Comparison of ENCODE assay signal across 19 mouse cellular contexts in the genomic region with DNA sequence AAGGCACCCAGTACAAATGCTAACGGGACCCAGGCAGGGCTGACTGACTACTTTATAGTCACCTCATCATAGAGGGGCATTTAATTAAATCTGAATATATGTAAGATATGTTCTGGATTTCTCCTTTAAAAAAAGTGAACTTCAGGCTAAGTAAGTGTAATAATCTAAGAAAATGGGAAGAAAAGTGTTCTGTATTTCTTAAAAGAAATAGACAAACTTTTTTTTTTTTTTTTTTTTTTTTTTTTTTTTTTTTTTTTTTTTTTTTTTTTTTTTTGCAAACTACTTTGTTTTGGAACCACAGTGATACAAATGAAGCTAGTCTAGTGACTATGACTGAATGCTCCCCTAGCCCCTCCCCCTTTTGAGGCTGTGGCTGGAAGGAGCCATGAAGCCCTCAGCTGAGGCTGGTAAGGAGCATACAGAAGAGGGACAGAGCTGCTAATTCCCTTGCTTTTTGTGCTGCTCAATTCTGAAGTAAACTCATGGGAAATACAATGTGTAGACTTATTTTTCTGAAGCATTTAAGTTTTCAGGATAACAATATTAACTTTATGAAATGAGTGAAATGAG.
DNase-seq lines count a peak whose midpoint lies in the region; ATAC-seq and TF ChIP-seq lines count a peak whose summit lies in the region.
"Had no signal": no experiment of that assay in that cellular context is flagged by ENCODE, and none has a peak within 500 bp of the region (broad histone marks: within the 10 kb centered on the region; RNA-seq: fewer than 3 reads in every experiment).

No protein-coding gene starts in this region.

- TF ChIP-seq EP300 in heart, adult 2 months (IDR thresholded peaks at IDR 0.05; ENCODE audit: insufficient read depth, low read depth, low read length) = no peak
- no peak for TF ChIP-seq EP300 in liver, postnatal 0 days (IDR thresholded peaks at IDR 0.05; ENCODE audit: low read depth)

- no peak overlapping the region for H3K4me2 ChIP-seq in heart, embryonic 16.5 days (ENCODE audit: low read depth, low read length)
- no peak overlapping the region for H3K4me2 ChIP-seq in hindbrain, embryonic 11.5 days (replicated peaks; ENCODE audit: low read depth, low read length)
- H3K4me2 ChIP-seq in liver, postnatal 0 days (ENCODE audit: low read depth, low read length) = no peak overlapping the region
- H3K4me2 ChIP-seq: forebrain, embryonic 13.5 days; limb, embryonic 15.5 days; liver, embryonic 15.5 days had no signal

- no peaks in the 10 kb centered on the region for H3K79me2 ChIP-seq in heart, adult 2 months (replicated peaks; ENCODE audit: control insufficient read depth, insufficient read depth, low read length)

- no peaks in the 10 kb centered on the region for H3K27me3 ChIP-seq in heart, embryonic 16.5 days (ENCODE audit: control insufficient read depth, insufficient read depth, low read length)
- H3K27me3 ChIP-seq in heart, adult 2 months (ENCODE audit: control insufficient read depth, insufficient read depth, low read length) = no peaks in the 10 kb centered on the region
- no peaks in the 10 kb centered on the region for H3K27me3 ChIP-seq in hindbrain, embryonic 11.5 days (ENCODE audit: control insufficient read depth, insufficient read depth, low read length)
- H3K27me3 ChIP-seq in liver, postnatal 0 days (ENCODE audit: insufficient read depth, low read length) = no peaks in the 10 kb centered on the region
- H3K27me3 ChIP-seq: forebrain, embryonic 13.5 days; limb, embryonic 15.5 days; liver, embryonic 15.5 days had no signal

- intact Hi-C loops in heart, adult 2 months (cut with DNase I) = no loop called here

- TF ChIP-seq CTCF in heart, adult 2 months (IDR thresholded peaks at IDR 0.05) = no peak
- no peak for TF ChIP-seq CTCF in embryonic fibroblast, embryonic 13.5 days (IDR thresholded peaks at IDR 0.05; ENCODE audit: borderline replicate concordance, insufficient read depth, low read length)
- TF ChIP-seq CTCF in liver, postnatal 0 days (IDR thresholded peaks at IDR 0.05; ENCODE audit: low read depth) = no peak

- no peak for ATAC-seq in heart, embryonic 16.5 days (replicated peaks; ENCODE audit: extremely low read depth, insufficient read depth, low FRiP score)
- no peak for ATAC-seq in hindbrain, embryonic 11.5 days (ENCODE audit: low FRiP score)
- ATAC-seq in liver, postnatal 0 days = no peak
- ATAC-seq: forebrain, embryonic 13.5 days had no signal

- no peak overlapping the region for H3K9ac ChIP-seq in heart, embryonic 16.5 days (ENCODE audit: low read length)
- H3K9ac ChIP-seq in heart, adult 2 months (ENCODE audit: low read depth, low read length) = no peak overlapping the region
- H3K9ac ChIP-seq in hindbrain, embryonic 11.5 days (ENCODE audit: low read depth, low read length) = no peak overlapping the region
- no peak overlapping the region for H3K9ac ChIP-seq in liver, postnatal 0 days (replicated peaks)
- H3K9ac ChIP-seq: forebrain, embryonic 13.5 days; limb, embryonic 15.5 days; liver, embryonic 15.5 days had no signal

- H3K4me3 ChIP-seq in heart, embryonic 16.5 days (ENCODE audit: low read length) = no peak overlapping the region
- H3K4me3 ChIP-seq in heart, adult 2 months = no peak overlapping the region
- H3K4me3 ChIP-seq in embryonic fibroblast, embryonic 13.5 days (ENCODE audit: insufficient read depth, low read length) = no peak overlapping the region
- no peak overlapping the region for H3K4me3 ChIP-seq in hindbrain, embryonic 11.5 days (ENCODE audit: low read depth, low read length)
- no peak overlapping the region for H3K4me3 ChIP-seq in liver, postnatal 0 days (ENCODE audit: low read depth, low read length)
- H3K4me3 ChIP-seq: forebrain, embryonic 13.5 days; heart, embryonic 10.5 days; layer of hippocampus, adult 2 months; limb, embryonic 15.5 days; liver, embryonic 15.5 days had no signal

- DNase-seq in heart, adult 2 months = no peak
- DNase-seq in 3T3-L1 (ENCODE audit: low read depth, low spot score) = peak; percentile 78
- peak; percentile 35 for DNase-seq in Muller cell, postnatal 12 days (ENCODE audit: inconsistent ontology term)
- no peak for DNase-seq in hindbrain, embryonic 11.5 days (ENCODE audit: low spot score)
- DNase-seq in liver, postnatal 0 days = no peak
- DNase-seq: adrenal gland, adult 2 months; cerebellum, adult 8-10 months; gastrocnemius, postnatal 36 days; kidney, adult 2 months; kidney, postnatal 14 days; lung, postnatal 14 days; thymus, postnatal 14 days had no signal

- peak overlapping the region; percentile 63 for H3K27ac ChIP-seq in heart, embryonic 16.5 days (ENCODE audit: low read length)
- H3K27ac ChIP-seq in heart, adult 2 months = no peak overlapping the region
- peak overlapping the region; percentile 63 for H3K27ac ChIP-seq in embryonic fibroblast, embryonic 13.5 days (ENCODE audit: insufficient read depth, low read length)
- H3K27ac ChIP-seq in hindbrain, embryonic 11.5 days (ENCODE audit: low read depth, low read length) = no peak overlapping the region
- H3K27ac ChIP-seq in liver, postnatal 0 days (ENCODE audit: low read depth) = no peak overlapping the region
- H3K27ac ChIP-seq: forebrain, embryonic 13.5 days; layer of hippocampus, adult 2 months; limb, embryonic 15.5 days; liver, embryonic 15.5 days had no signal

- peaks cover 8% of the 10 kb centered on the region; the same call in 1 of the 2 replicates for H3K4me1 ChIP-seq in heart, embryonic 16.5 days (ENCODE audit: control insufficient read depth, insufficient read depth, low read length)
- no peaks in the 10 kb centered on the region; the same call in 1 of the 2 replicates for H3K4me1 ChIP-seq in heart, adult 2 months (ENCODE audit: control insufficient read depth, insufficient read depth, low read length)
- H3K4me1 ChIP-seq in embryonic fibroblast, embryonic 13.5 days (ENCODE audit: control insufficient read depth, insufficient read depth, low read length) = peaks cover 5% of the 10 kb centered on the region
- no peaks in the 10 kb centered on the region for H3K4me1 ChIP-seq in hindbrain, embryonic 11.5 days (replicated peaks; ENCODE audit: control insufficient read depth, insufficient read depth, low read length)
- H3K4me1 ChIP-seq in liver, postnatal 0 days (ENCODE audit: insufficient read depth) = no peaks in the 10 kb centered on the region
- H3K4me1 ChIP-seq: forebrain, embryonic 13.5 days; limb, embryonic 15.5 days; liver, embryonic 15.5 days had no signal

- TF ChIP-seq POLR2A in heart, adult 2 months (IDR thresholded peaks at IDR 0.05; ENCODE audit: insufficient read depth, low read depth, low read length) = no peak
- TF ChIP-seq POLR2A in embryonic fibroblast, embryonic 13.5 days (IDR thresholded peaks at IDR 0.05; ENCODE audit: low read depth, low read length) = no peak

- no peaks in the 10 kb centered on the region for H3K9me3 ChIP-seq in heart, embryonic 16.5 days (replicated peaks; ENCODE audit: control insufficient read depth, low read length)
- no peaks in the 10 kb centered on the region for H3K9me3 ChIP-seq in hindbrain, embryonic 11.5 days (ENCODE audit: control insufficient read depth, low read length)
- H3K9me3 ChIP-seq in liver, postnatal 0 days (ENCODE audit: low read length) = no peaks in the 10 kb centered on the region
- H3K9me3 ChIP-seq: forebrain, embryonic 13.5 days; heart, embryonic 10.5 days; limb, embryonic 15.5 days; liver, embryonic 15.5 days had no signal

- WGBS in heart, embryonic 16.5 days = 87% methylated on average over 1 of the region's 1 CpGs
- 80% methylated on average over 1 of the region's 1 CpGs for WGBS in heart, adult 2 months
- WGBS in hindbrain, embryonic 11.5 days = 73% methylated on average over 1 of the region's 1 CpGs
- WGBS in liver, postnatal 0 days (ENCODE audit: insufficient replicate concordance) = 89% methylated on average over 1 of the region's 1 CpGs

- H3K36me3 ChIP-seq in heart, embryonic 16.5 days (ENCODE audit: control insufficient read depth, insufficient read depth) = no peaks in the 10 kb centered on the region
- no peaks in the 10 kb centered on the region; the same call in 1 of the 2 replicates for H3K36me3 ChIP-seq in heart, adult 2 months (ENCODE audit: control insufficient read depth, insufficient read depth, low read length)
- no peaks in the 10 kb centered on the region for H3K36me3 ChIP-seq in hindbrain, embryonic 11.5 days (ENCODE audit: control insufficient read depth, insufficient read depth, low read length)
- no peaks in the 10 kb centered on the region for H3K36me3 ChIP-seq in liver, postnatal 0 days (replicated peaks; ENCODE audit: insufficient read depth, low read length)
- H3K36me3 ChIP-seq: heart, embryonic 10.5 days; limb, embryonic 15.5 days; liver, embryonic 15.5 days had no signal

Comparison
In these comparisons a context has a peak if more than half of its experiments do, and no peak if none do; other contexts are left out.
1. H3K27ac ChIP-seq: peak in heart, embryonic 16.5 days (single experiment) and embryonic fibroblast, embryonic 13.5 days (single experiment); none in heart, adult 2 months (single experiment), hindbrain, embryonic 11.5 days (single experiment) and liver, postnatal 0 days (single experiment).
2. DNase-seq: peak in 3T3-L1 (single experiment) and Muller cell, postnatal 12 days (single experiment); none in heart, adult 2 months (0 of 2), hindbrain, embryonic 11.5 days (single experiment) and liver, postnatal 0 days (single experiment).